ENCODE assay signal across 8 mouse cellular contexts in the genomic region with DNA sequence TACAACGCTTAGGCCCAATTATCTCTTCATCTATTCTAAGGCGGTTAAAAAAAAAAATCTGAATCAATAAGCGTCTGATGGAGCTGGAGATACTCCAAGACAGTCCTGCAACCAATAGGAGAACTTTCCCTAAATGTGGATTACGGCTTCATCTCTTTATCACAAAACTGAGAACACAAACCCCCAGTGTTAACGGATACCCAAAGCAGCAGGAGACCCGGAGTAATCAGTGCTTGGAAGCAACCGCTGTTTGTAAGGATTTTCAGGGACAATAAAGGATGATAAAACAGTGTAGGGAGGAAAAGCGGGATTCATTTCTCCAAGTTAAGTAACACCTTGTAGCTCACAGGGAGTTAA. TPM values are rescaled to one million over a fixed set of nuclear protein-coding genes. Genes with fewer than 3 reads are reported as not detected.
DNase-seq lines count a peak whose midpoint lies in the region; ATAC-seq and TF ChIP-seq lines count a peak whose summit lies in the region.

No protein-coding gene starts in this region.

- H3K4me1 ChIP-seq in heart, embryonic 12.5 days (replicated peaks) = peaks cover 20% of the 10 kb centered on the region
- H3K4me1 ChIP-seq in embryonic facial prominence, embryonic 15.5 days = peaks cover 11% of the 10 kb centered on the region; the same call in 1 of the 2 replicates
- peaks cover 10% of the 10 kb centered on the region; the same call in 1 of the 2 replicates for H3K4me1 ChIP-seq in limb, embryonic 14.5 days (ENCODE audit: control insufficient read depth, insufficient read depth, low read length)

- H3K27me3 ChIP-seq in heart, embryonic 12.5 days (replicated peaks) = no peaks in the 10 kb centered on the region
- no peaks in the 10 kb centered on the region for H3K27me3 ChIP-seq in C2C12 (ENCODE audit: control insufficient read depth, insufficient read depth, insufficient read length)
- H3K27me3 ChIP-seq in embryonic facial prominence, embryonic 15.5 days = no peaks in the 10 kb centered on the region
- peaks cover 9% of the 10 kb centered on the region; the same call in 1 of the 2 replicates for H3K27me3 ChIP-seq in limb, embryonic 14.5 days (ENCODE audit: control insufficient read depth, insufficient read depth, low read length)

- 4% methylated on average over 8 of the region's 8 CpGs for WGBS in heart, embryonic 12.5 days
- WGBS in embryonic facial prominence, embryonic 15.5 days = 3% methylated on average over 8 of the region's 8 CpGs
- 5% methylated on average over 8 of the region's 8 CpGs for WGBS in limb, embryonic 14.5 days

- H3K79me2 ChIP-seq in C2C12 (ENCODE audit: control insufficient read depth, insufficient read depth) = peaks cover 59% of the 10 kb centered on the region

- TF ChIP-seq POLR2A in limb, embryonic 14.5 days (IDR thresholded peaks at IDR 0.05; ENCODE audit: borderline replicate concordance, extremely low read depth, insufficient read depth, insufficient read length) = no peak

- H3K9ac ChIP-seq in heart, embryonic 12.5 days = peak overlapping the region; percentile 99
- H3K9ac ChIP-seq in embryonic facial prominence, embryonic 15.5 days = peak overlapping the region; percentile 91
- peak overlapping the region; percentile 97 for H3K9ac ChIP-seq in limb, embryonic 14.5 days (ENCODE audit: low read depth, low read length, severe bottlenecking)

- H3K9me3 ChIP-seq in heart, embryonic 12.5 days (replicated peaks) = no peaks in the 10 kb centered on the region
- H3K9me3 ChIP-seq in embryonic facial prominence, embryonic 15.5 days (replicated peaks) = no peaks in the 10 kb centered on the region
- no peaks in the 10 kb centered on the region for H3K9me3 ChIP-seq in limb, embryonic 14.5 days (ENCODE audit: control insufficient read depth, low read length)

- peaks cover 30% of the 10 kb centered on the region for H3K79me3 ChIP-seq in C2C12 (ENCODE audit: low read depth)

- no peak for DNase-seq in heart, adult 18-20 months
- DNase-seq in limb, embryonic 14.5 days (ENCODE audit: low spot score) = no peak
- DNase-seq in telencephalon, adult 2 months (ENCODE audit: low read depth, low spot score) = peak; percentile 56
- no peak for DNase-seq in cerebellum, adult 8-10 months
- DNase-seq in layer of hippocampus, adult 9-10 months (ENCODE audit: low spot score) = no peak

- ATAC-seq in heart, embryonic 12.5 days (ENCODE audit: insufficient number of reproducible peaks, low FRiP score) = no peak
- ATAC-seq in embryonic facial prominence, embryonic 15.5 days (ENCODE audit: insufficient number of reproducible peaks, low FRiP score, low TSS enrichment, low read depth) = no peak
- no peak for ATAC-seq in limb, embryonic 14.5 days (ENCODE audit: low FRiP score, low read depth)

- H3K27ac ChIP-seq in heart, embryonic 12.5 days (ENCODE audit: poor library complexity, severe bottlenecking) = peak overlapping the region; percentile 96
- H3K27ac ChIP-seq in embryonic facial prominence, embryonic 15.5 days (replicated peaks) = peak overlapping the region; percentile 91
- H3K27ac ChIP-seq in limb, embryonic 14.5 days (replicated peaks; ENCODE audit: low read depth, low read length) = peak overlapping the region; percentile 91

- no peak for TF ChIP-seq CTCF in C2C12 (IDR thresholded peaks at IDR 0.05; ENCODE audit: control insufficient read depth, insufficient read depth, insufficient read length)

- H3ac ChIP-seq in C2C12 (ENCODE audit: control insufficient read depth, insufficient read length, low read depth) = peak overlapping the region; percentile 98

- no peaks in the 10 kb centered on the region for H3K36me3 ChIP-seq in heart, embryonic 12.5 days
- H3K36me3 ChIP-seq in C2C12 (ENCODE audit: control insufficient read depth, insufficient read depth) = no peaks in the 10 kb centered on the region
- H3K36me3 ChIP-seq in embryonic facial prominence, embryonic 15.5 days = no peaks in the 10 kb centered on the region
- H3K36me3 ChIP-seq in limb, embryonic 14.5 days (ENCODE audit: control insufficient read depth, insufficient read depth, low read length) = no peaks in the 10 kb centered on the region

- peak overlapping the region; percentile 98 for H3K4me3 ChIP-seq in heart, embryonic 12.5 days
- peak overlapping the region; percentile 48 for H3K4me3 ChIP-seq in C2C12 (ENCODE audit: insufficient read depth, poor library complexity, severe bottlenecking)
- peak overlapping the region; percentile 77 for H3K4me3 ChIP-seq in embryonic facial prominence, embryonic 15.5 days (replicated peaks)
- H3K4me3 ChIP-seq in limb, embryonic 14.5 days (replicated peaks; ENCODE audit: low read length) = peak overlapping the region; percentile 87

- H3K4me2 ChIP-seq in heart, embryonic 12.5 days = peak overlapping the region; percentile 83
- peak overlapping the region; percentile 56 for H3K4me2 ChIP-seq in embryonic facial prominence, embryonic 15.5 days (replicated peaks)
- peak overlapping the region; percentile 60 for H3K4me2 ChIP-seq in limb, embryonic 14.5 days (replicated peaks; ENCODE audit: low read depth, low read length, severe bottlenecking)

TF ChIP-seq in C2C12, 6 proteins besides CTCF, POLR2A, EP300 and RAD21:
- no peak for TF ChIP-seq USF1 (IDR thresholded peaks at IDR 0.05; ENCODE audit: low read depth)
- TF ChIP-seq MAX (IDR thresholded peaks at IDR 0.05) = no peak
- TF ChIP-seq MYOG (IDR thresholded peaks at IDR 0.05; ENCODE audit: control insufficient read depth, extremely low read depth, insufficient read length) = no peak

RNA-seq across cellular contexts. Expression of gene Zc3h12c, which starts 0.9 kb away (rescaled TPM):
- 4.0 and 4.6 TPM in 2 replicates for polyA plus RNA-seq in heart, embryonic 12.5 days (2016; fragmentation: Nextera tagmentation; extraction: Ambion mirVana)
- 1 to 10 TPM; 7.7 to 8.4 TPM for total RNA-seq in heart, adult 18-20 months (2021)
- 1.2 TPM for polyA plus RNA-seq in C2C12 (2012; fragmentation: generic; extraction: Trizol)
- 3.1 and 3.4 TPM in 2 replicates for polyA plus RNA-seq in embryonic facial prominence, embryonic 15.5 days (2015; fragmentation: Nextera tagmentation; extraction: Ambion mirVana)
- polyA plus RNA-seq in limb, embryonic 14.5 days (2012; rRNA removed) = 2.9 and 3.5 TPM in 2 replicates
- 4.6 and 4.7 TPM in 2 replicates for polyA plus RNA-seq in limb, embryonic 14.5 days (2014; fragmentation: Nextera tagmentation; extraction: Ambion mirVana)

Comparison
In these comparisons a context has a peak if more than half of its experiments do, and no peak if none do; other contexts are left out.
1. H3K4me3 ChIP-seq: peak in every context shown above with its lines; median percentile 98 in heart, embryonic 12.5 days; 87 in limb, embryonic 14.5 days; 77 in embryonic facial prominence, embryonic 15.5 days; 48 in C2C12.